Mouse (Mus musculus) layer of hippocampus, adult 11-12 months (tissue): Measurements from ENCODE around the gene Gm21870.
"Not testable (repeated sequence)": the region's sequence is repeated elsewhere in the genome, so short reads cannot be mapped to it uniquely, and the experiment has no call there.

Source experiments
- DNase-seq: peaks from one replicate; pipeline ENCODE4 v3.0.0; 2022; ENCODE audit warnings: low spot score

Gm21870 gene

GRCm38 (mm10) chrX:33986716-33987115 is at the start of gene Gm21870:
Gene Gm21870, minus strand, starts transcription at chrX:33986816.
- DNase-seq = not testable (repeated sequence)

- not testable (repeated sequence) for DNase-seq
These were observed 30.2 kb downstream of the Gm21870 start, which contains the start of gene Btbd35f6 for GRCm38 (mm10) chrX:33956440-33956839. Gene Btbd35f6, minus strand, starts transcription at chrX:33956540.
